ENCODE assay signal across 22 mouse cellular contexts in the genomic region with DNA sequence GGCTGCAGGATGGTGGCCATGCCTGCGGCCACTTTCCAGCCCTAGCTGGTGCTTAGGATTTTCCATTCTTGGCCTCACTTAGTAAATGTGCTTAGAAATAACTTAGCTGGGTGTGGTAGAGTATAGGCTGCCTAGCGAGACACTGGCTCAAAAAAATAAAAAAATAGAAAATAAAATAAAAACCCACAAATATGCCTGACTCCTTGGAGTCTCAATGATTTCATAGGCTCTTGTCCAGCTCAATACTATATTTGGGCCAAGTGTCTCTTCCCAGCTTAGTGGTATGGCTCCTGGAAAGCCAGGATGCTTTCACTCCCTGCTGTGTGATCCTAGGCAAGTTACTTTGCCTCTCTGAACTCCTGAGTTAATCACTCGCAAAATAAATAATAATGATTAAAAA. TPM values are rescaled to one million over a fixed set of nuclear protein-coding genes. Genes with fewer than 3 reads are reported as not detected.
A peak's percentile ranks its signal among the peaks of the same experiment; 100 is the strongest.
DNase-seq lines count a peak whose midpoint lies in the region; ATAC-seq and TF ChIP-seq lines count a peak whose summit lies in the region.
"Had no signal": no experiment of that assay in that cellular context is flagged by ENCODE, and none has a peak within 500 bp of the region (broad histone marks: within the 10 kb centered on the region; RNA-seq: fewer than 3 reads in every experiment).

No protein-coding gene starts in this region.

- no peak overlapping the region for H3K4me2 ChIP-seq in embryonic facial prominence, embryonic 14.5 days (ENCODE audit: low read depth, low read length)
- H3K4me2 ChIP-seq in lung, embryonic 15.5 days, result no peak overlapping the region
- H3K4me2 ChIP-seq in embryonic facial prominence, embryonic 15.5 days (replicated peaks), result no peak overlapping the region
- peak overlapping the region; percentile 90 for H3K4me2 ChIP-seq in myocyte (ENCODE audit: low read depth)
- H3K4me2 ChIP-seq: forebrain, embryonic 13.5 days; heart, embryonic 13.5 days; hindbrain, embryonic 12.5 days had no signal

- H3K27me3 ChIP-seq in embryonic facial prominence, embryonic 14.5 days (replicated peaks; ENCODE audit: control insufficient read depth, insufficient read depth, low read length), result no peaks in the 10 kb centered on the region
- no peaks in the 10 kb centered on the region; the same call in 1 of the 2 replicates for H3K27me3 ChIP-seq in embryonic facial prominence, embryonic 10.5 days (replicated peaks; ENCODE audit: low read depth, poor library complexity, severe bottlenecking)
- H3K27me3 ChIP-seq in lung, embryonic 15.5 days, result no peaks in the 10 kb centered on the region
- H3K27me3 ChIP-seq in embryonic facial prominence, embryonic 15.5 days, result no peaks in the 10 kb centered on the region
- no peaks in the 10 kb centered on the region for H3K27me3 ChIP-seq in myocyte (ENCODE audit: control insufficient read depth, insufficient read depth, insufficient read length)
- H3K27me3 ChIP-seq: forebrain, embryonic 13.5 days; hindbrain, embryonic 12.5 days; Patski had no signal

- no peak overlapping the region for H3ac ChIP-seq in myocyte (ENCODE audit: control insufficient read depth, insufficient read length)

- no peaks in the 10 kb centered on the region for H3K9me3 ChIP-seq in embryonic facial prominence, embryonic 14.5 days (ENCODE audit: control insufficient read depth, low read length)
- no peaks in the 10 kb centered on the region for H3K9me3 ChIP-seq in embryonic facial prominence, embryonic 10.5 days
- no peaks in the 10 kb centered on the region for H3K9me3 ChIP-seq in lung, embryonic 15.5 days
- H3K9me3 ChIP-seq in embryonic facial prominence, embryonic 15.5 days (replicated peaks), result no peaks in the 10 kb centered on the region
- H3K9me3 ChIP-seq: forebrain, embryonic 13.5 days; heart, embryonic 13.5 days; hindbrain, embryonic 12.5 days had no signal

- no peak overlapping the region for H3K4me3 ChIP-seq in embryonic facial prominence, embryonic 14.5 days (ENCODE audit: low read depth, low read length)
- no peak overlapping the region for H3K4me3 ChIP-seq in embryonic facial prominence, embryonic 10.5 days
- H3K4me3 ChIP-seq in lung, embryonic 15.5 days, result no peak overlapping the region
- H3K4me3 ChIP-seq in embryonic facial prominence, embryonic 15.5 days (replicated peaks), result no peak overlapping the region
- no peak overlapping the region for H3K4me3 ChIP-seq in myocyte
- H3K4me3 ChIP-seq: forebrain, embryonic 13.5 days; heart, embryonic 13.5 days; hindbrain, embryonic 12.5 days had no signal

- H3K9ac ChIP-seq in embryonic facial prominence, embryonic 14.5 days (ENCODE audit: low read depth, low read length), result no peak overlapping the region
- no peak overlapping the region for H3K9ac ChIP-seq in lung, embryonic 15.5 days
- no peak overlapping the region for H3K9ac ChIP-seq in embryonic facial prominence, embryonic 15.5 days
- H3K9ac ChIP-seq: forebrain, embryonic 13.5 days; forebrain, postnatal 0 days; heart, embryonic 13.5 days; hindbrain, embryonic 12.5 days had no signal

- ATAC-seq in embryonic facial prominence, embryonic 14.5 days (ENCODE audit: low read depth), result no peak
- no peak for ATAC-seq in lung, embryonic 15.5 days (ENCODE audit: borderline replicate concordance, extremely low read depth, low FRiP score, low TSS enrichment)
- ATAC-seq in embryonic facial prominence, embryonic 15.5 days (ENCODE audit: insufficient number of reproducible peaks, low FRiP score, low TSS enrichment, low read depth), result no peak; the same call in 1 of the 2 replicates
- ATAC-seq: activated CD4-positive, CD25-positive, alpha-beta regulatory T cell, adult 4 months; forebrain, embryonic 13.5 days; forebrain, postnatal 0 days; hindbrain, postnatal 0 days; Patski had no signal

- H3K79me2 ChIP-seq in myocyte (ENCODE audit: control insufficient read depth, insufficient read depth), result no peaks in the 10 kb centered on the region

- WGBS in embryonic facial prominence, embryonic 14.5 days, result 68% methylated on average over 3 of the region's 3 CpGs
- 87% methylated on average over 3 of the region's 3 CpGs for WGBS in embryonic facial prominence, embryonic 10.5 days
- 81% methylated on average over 3 of the region's 3 CpGs for WGBS in lung, embryonic 15.5 days
- 73% methylated on average over 3 of the region's 3 CpGs for WGBS in embryonic facial prominence, embryonic 15.5 days

- no peaks in the 10 kb centered on the region for H3K36me3 ChIP-seq in embryonic facial prominence, embryonic 14.5 days (ENCODE audit: control insufficient read depth, insufficient read depth, low read length)
- no peaks in the 10 kb centered on the region for H3K36me3 ChIP-seq in embryonic facial prominence, embryonic 10.5 days (replicated peaks)
- no peaks in the 10 kb centered on the region for H3K36me3 ChIP-seq in lung, embryonic 15.5 days
- H3K36me3 ChIP-seq in embryonic facial prominence, embryonic 15.5 days, result no peaks in the 10 kb centered on the region
- H3K36me3 ChIP-seq in myocyte (ENCODE audit: control insufficient read depth, insufficient read depth), result no peaks in the 10 kb centered on the region
- H3K36me3 ChIP-seq: heart, embryonic 13.5 days; hindbrain, embryonic 12.5 days had no signal

- peaks cover 30% of the 10 kb centered on the region for H3K4me1 ChIP-seq in embryonic facial prominence, embryonic 14.5 days (ENCODE audit: control insufficient read depth, insufficient read depth, low read length)
- peaks cover 50% of the 10 kb centered on the region for H3K4me1 ChIP-seq in embryonic facial prominence, embryonic 10.5 days
- peaks cover 86% of the 10 kb centered on the region for H3K4me1 ChIP-seq in lung, embryonic 15.5 days
- H3K4me1 ChIP-seq in embryonic facial prominence, embryonic 15.5 days, result peaks cover 66% of the 10 kb centered on the region
- H3K4me1 ChIP-seq: forebrain, embryonic 13.5 days had no signal

- TF ChIP-seq POLR2A in myocyte (IDR thresholded peaks at IDR 0.05; ENCODE audit: insufficient read length, low read depth), result no peak

- H3K27ac ChIP-seq in embryonic facial prominence, embryonic 14.5 days (replicated peaks; ENCODE audit: low read depth, low read length), result 0 out of 2 replicates have a peak overlapping the region, but pooled peaks have one; percentile 31
- no peak overlapping the region for H3K27ac ChIP-seq in embryonic facial prominence, embryonic 10.5 days (replicated peaks)
- peak overlapping the region; percentile 56 for H3K27ac ChIP-seq in lung, embryonic 15.5 days
- H3K27ac ChIP-seq in embryonic facial prominence, embryonic 15.5 days (replicated peaks), result peak overlapping the region; percentile 70; the same call in 1 of the 2 replicates
- H3K27ac ChIP-seq: forebrain, embryonic 13.5 days; heart, embryonic 13.5 days; hindbrain, embryonic 12.5 days; hindbrain, postnatal 0 days had no signal

- peak; percentile 54 for DNase-seq in embryonic facial prominence, embryonic 14.5 days (ENCODE audit: low spot score)
- no peak for DNase-seq in embryonic facial prominence, embryonic 10.5 days (ENCODE audit: low spot score)
- no peak for DNase-seq in lung, postnatal 36 days
- DNase-seq in heart, postnatal 4 days, result no peak
- DNase-seq: adrenal gland, postnatal 14 days; cerebellum, adult 18-20 months; cerebellum, adult 9-11 months; cerebellum, postnatal 36 days; forebrain, postnatal 0 days; gastrocnemius, postnatal 36 days; heart, adult 11 months; heart, postnatal 36 days had no signal

TF ChIP-seq in myocyte, 11 proteins besides CTCF, POLR2A, EP300 and RAD21:
- TF ChIP-seq MYOG (IDR thresholded peaks at IDR 0.05; ENCODE audit: control insufficient read depth in 1 of 3, insufficient read depth in 1 of 3, insufficient read length in 2 of 3, low read depth in 2 of 3) (no peak), SRF (IDR thresholded peaks at IDR 0.05; ENCODE audit: control insufficient read depth, insufficient read length, low read depth) (peak; percentile 20)

RNA-seq across cellular contexts. Expression of gene Cmklr1, which starts 21.0 kb away (rescaled TPM):
- 4.6 and 7.8 TPM in 2 replicates for polyA plus RNA-seq in embryonic facial prominence, embryonic 14.5 days (2014; fragmentation: Nextera tagmentation; extraction: Ambion mirVana)
- 0.41 and 0.69 TPM in 2 replicates for polyA plus RNA-seq in embryonic facial prominence, embryonic 10.5 days (2016; fragmentation: Nextera tagmentation; extraction: Ambion mirVana)
- 17.5 and 21.4 TPM in 2 replicates for polyA plus RNA-seq in lung, embryonic 15.5 days (2015; fragmentation: Nextera tagmentation; extraction: Ambion mirVana)
- polyA plus RNA-seq in embryonic facial prominence, embryonic 15.5 days (2015; fragmentation: Nextera tagmentation; extraction: Ambion mirVana), result 7.0 and 12.4 TPM in 2 replicates
- polyA plus RNA-seq in myocyte (2012; fragmentation: generic; extraction: Trizol), result 14.1 TPM
- total RNA-seq in heart, postnatal 4 days (2021), result 10 to 100 TPM; 12.6 to 14.6 TPM
- total RNA-seq: MEL had no signal
- polyA plus RNA-seq: activated CD4-positive, CD25-positive, alpha-beta regulatory T cell, adult 4 months; Patski had no signal
